Mouse (Mus musculus) stomach, postnatal 0 days (tissue): ENCODE measurements around the gene Syce2. TPM values are rescaled to one million over a fixed set of nuclear protein-coding genes. Genes with fewer than 3 reads are reported as not detected.

Experiments used
- ATAC-seq: fragments of 200-750 bp; cut with Nextera tagmentation; 2 replicates; pipeline ENCODE4 v1.8.0; 2017; ENCODE audit not compliant: low FRiP score, low TSS enrichment
- DNase-seq: peaks from one replicate; pipeline ENCODE4 v3.0.0-alpha.2; 2016; ENCODE audit warnings: low spot score
- H3K27ac ChIP-seq: fragments of 300-500 bp; sonication (generic); replicated peaks from 2 replicates; pipeline ENCODE4 v1.5.1; 2014; ENCODE audit warnings: mild to moderate bottlenecking, control low read depth
- H3K27me3 ChIP-seq: fragments of 300-500 bp; sonication (generic); 2 replicates; pipeline ENCODE4 v1.6.1; 2014; ENCODE audit warnings: low read length; ENCODE audit not compliant: control insufficient read depth, insufficient read depth
- H3K36me3 ChIP-seq: fragments of 300-500 bp; sonication (generic); 2 replicates; pipeline ENCODE4 v1.6.1; 2014; ENCODE audit warnings: low read length, mixed read lengths; ENCODE audit not compliant: control insufficient read depth, insufficient read depth
- H3K4me1 ChIP-seq: fragments of 300-500 bp; sonication (generic); replicated peaks from 2 replicates; pipeline ENCODE4 v1.6.1; 2014; ENCODE audit warnings: antibody characterized with exemption; ENCODE audit not compliant: control insufficient read depth, insufficient read depth
- H3K4me2 ChIP-seq: fragments of 300-500 bp; sonication (generic); replicated peaks from 2 replicates; pipeline ENCODE4 v1.6.1; 2014; ENCODE audit warnings: low read depth, mild to moderate bottlenecking, control low read depth, moderate library complexity
- H3K4me3 ChIP-seq: fragments of 300-500 bp; sonication (generic); 2 replicates; pipeline ENCODE4 v1.5.1; 2014; ENCODE audit warnings: low read depth, low read length, control low read depth
- H3K9ac ChIP-seq: fragments of 300-500 bp; sonication (generic); 2 replicates; pipeline ENCODE4 v1.6.1; 2014; ENCODE audit warnings: mild to moderate bottlenecking, low read length, control low read depth, mixed read lengths
- H3K9me3 ChIP-seq: fragments of 300-500 bp; sonication (generic); 2 replicates; pipeline ENCODE4 v1.6.1; 2016; ENCODE audit warnings: low read length; ENCODE audit not compliant: control insufficient read depth
- CTCF ChIP-seq: IDR thresholded peaks from 2 replicates; pipeline ENCODE4 v1.5.1; 2016; ENCODE audit warnings: antibody characterized with exemption, low read depth, mild to moderate bottlenecking, moderate library complexity
- EP300 ChIP-seq: optimal IDR thresholded peaks from 2 replicates; pipeline ENCODE3; 2016; ENCODE audit warnings: antibody characterized with exemption
- WGBS: fragments of 180-500 bp; shearing (Covaris S2); extraction: QIAGEN DNeasy Blood & Tissue Kit; methylation state at CpG from one replicate; pipeline ENCODE4 v1.1.7; 2014; 5-methylcytosine and 5-hydroxymethylcytosine counted together
- polyA plus RNA-seq: library from polyadenylated mRNA; unstranded; fragments of >200 nt; fragmentation: Nextera tagmentation; extraction: Ambion mirVana; gene quantifications from 2 replicates; pipeline ENCODE4 v1.2.1, GENCODE M21; 2015

Gene Syce2
- polyA plus RNA-seq, 1 experiment from 2014 or later, result 27.3 TPM

GRCm38 (mm10) chr8:84840248-84840999 is 31.5 kb upstream of the Syce2 start, which contains the start of gene Rad23a:
TSS of gene Rad23a (minus strand) at chr8:84840665.
- Histone ChIP-seq H3K36me3 (peaks cover 47% of the 10 kb centered on the region), H3K27ac (peak within 1 kb of the TSS; percentile 91)

GRCm38 (mm10) chr8:84841514-84841913 is 30.4 kb upstream of the Syce2 start:
- Histone ChIP-seq H3K4me3 (no peak overlapping the region), H3K9ac (no peak overlapping the region), H3K4me2 (no peak overlapping the region), H3K27me3 (no peaks in the 10 kb centered on the region), H3K4me1 (peaks cover 7% of the 10 kb centered on the region; the same call in 1 of the 2 replicates), H3K36me3 (peaks cover 36% of the 10 kb centered on the region), H3K27ac (no peak overlapping the region), H3K9me3 (no peaks in the 10 kb centered on the region)
- ATAC-seq, result no peak
- no peak for TF ChIP-seq EP300
- no peak for TF ChIP-seq CTCF
- WGBS, result 74% methylated on average over 1 of the region's 1 CpGs
- DNase-seq, result no peak

More at GRCm38 (mm10) chr8:84840248-84840999, 31.5 kb upstream of the Syce2 start, which contains the start of gene Rad23a:
- ATAC-seq (peak; percentile 96), DNase-seq (peak; percentile 94)
- Histone ChIP-seq H3K9me3 (no peaks in the 10 kb centered on the region), H3K4me1 (peaks cover 7% of the 10 kb centered on the region; the same call in 1 of the 2 replicates), H3K4me3 (peak within 1 kb of the TSS; percentile 88), H3K27me3 (no peaks in the 10 kb centered on the region), H3K9ac (peak within 1 kb of the TSS; percentile 91), H3K4me2 (peak within 1 kb of the TSS; percentile 91)
- TF ChIP-seq CTCF, result no peak
- TF ChIP-seq EP300, result no peak
- under 1% methylated on average over 43 of the region's 55 CpGs for WGBS

GRCm38 (mm10) chr8:84844397-84845070 is 27.4 kb upstream of the Syce2 start:
- no peak overlapping the region for H3K27ac ChIP-seq
- peak overlapping the region; percentile 91 for H3K4me2 ChIP-seq
- H3K9ac ChIP-seq, result peak overlapping the region; percentile 27; the same call in 1 of the 2 replicates
- peaks cover 7% of the 10 kb centered on the region; the same call in 1 of the 2 replicates for H3K4me1 ChIP-seq
- no peaks in the 10 kb centered on the region for H3K27me3 ChIP-seq
- H3K9me3 ChIP-seq, result no peaks in the 10 kb centered on the region
- H3K4me3 ChIP-seq, result 0 out of 2 replicates have a peak overlapping the region, but pooled peaks have one; percentile 13
- TF ChIP-seq EP300 (no peak), CTCF (no peak)
- no peak for ATAC-seq
- H3K36me3 ChIP-seq, result peaks cover 26% of the 10 kb centered on the region
- 64% methylated on average over 9 of the region's 9 CpGs for WGBS
- no peak for DNase-seq

GRCm38 (mm10) chr8:84845355-84846093 is 26.4 kb upstream of the Syce2 start:
- no peak for ATAC-seq

GRCm38 (mm10) chr8:84846094-84846721 is 25.7 kb upstream of the Syce2 start:
- TF ChIP-seq CTCF (no peak), EP300 (no peak)
- no peak for DNase-seq
- Histone ChIP-seq H3K9me3 (no peaks in the 10 kb centered on the region), H3K9ac (peak overlapping the region; percentile 89), H3K36me3 (peaks cover 26% of the 10 kb centered on the region), H3K4me3 (peak overlapping the region; percentile 85), H3K4me1 (peaks cover 7% of the 10 kb centered on the region; the same call in 1 of the 2 replicates), H3K4me2 (peak overlapping the region; percentile 91), H3K27ac (peak overlapping the region; percentile 85), H3K27me3 (no peaks in the 10 kb centered on the region)
- peak; percentile 17; the same call in 1 of the 2 replicates for ATAC-seq
- under 1% methylated on average over 30 of the region's 30 CpGs for WGBS

More at GRCm38 (mm10) chr8:84845355-84846093, 26.4 kb upstream of the Syce2 start:
- WGBS, result 10% methylated on average over 12 of the region's 12 CpGs
- TF ChIP-seq CTCF (peak; percentile 73), EP300 (no peak)
- peak overlapping the region; percentile 91 for H3K4me2 ChIP-seq
- peaks cover 7% of the 10 kb centered on the region; the same call in 1 of the 2 replicates for H3K4me1 ChIP-seq
- H3K4me3 ChIP-seq, result peak overlapping the region; percentile 85
- peak; percentile 57 for DNase-seq
- H3K36me3 ChIP-seq, result peaks cover 26% of the 10 kb centered on the region
- H3K27me3 ChIP-seq, result no peaks in the 10 kb centered on the region
- peak overlapping the region; percentile 89 for H3K9ac ChIP-seq
- peak overlapping the region; percentile 85 for H3K27ac ChIP-seq
- no peaks in the 10 kb centered on the region for H3K9me3 ChIP-seq
